Mouse (Mus musculus) layer of hippocampus, adult 8-10 months (tissue): ENCODE results near the gene Ptbp1. TPM values are rescaled to one million over a fixed set of nuclear protein-coding genes. Genes with fewer than 3 reads are reported as not detected.

Experiments used
- DNase-seq, 2 experiments: peaks; one replicate each; pipeline ENCODE4 v3.0.0; 2022; ENCODE audit warnings: low spot score in 2 of 2
- total RNA-seq, 4 experiments: library from RNA; stranded (reverse); gene quantifications; 2 replicates each; pipeline ENCODE4 v1.2.4; 2022

The Ptbp1 gene
- total RNA-seq, 4 experiments from 2014 or later, result 67.7 to 76.4 (median 73.7) TPM

- DNase-seq, result no peak
Measured at GRCm38 (mm10) chr10:79832786-79833181, 21.4 kb upstream of the Ptbp1 start.

- DNase-seq, result peak in 1 of 2 experiments; percentile 70
Measured at GRCm38 (mm10) chr10:79834769-79835398, 19.3 kb upstream of the Ptbp1 start.

- no peak for DNase-seq
Measured at GRCm38 (mm10) chr10:79836918-79837317, 17.3 kb upstream of the Ptbp1 start.

- no peak for DNase-seq
Measured at GRCm38 (mm10) chr10:79838151-79838550, 16.1 kb upstream of the Ptbp1 start.

- DNase-seq, result no peak
Measured at GRCm38 (mm10) chr10:79840091-79840490, 14.1 kb upstream of the Ptbp1 start.

GRCm38 (mm10) chr10:79840644-79841551 is 13.3 kb upstream of the Ptbp1 start:
- peak; percentile 69 to 76 for DNase-seq

GRCm38 (mm10) chr10:79842322-79842721 is 11.9 kb upstream of the Ptbp1 start:
- no peak for DNase-seq

GRCm38 (mm10) chr10:79843476-79843875 is 10.8 kb upstream of the Ptbp1 start:
- DNase-seq, result no peak

DNA sequence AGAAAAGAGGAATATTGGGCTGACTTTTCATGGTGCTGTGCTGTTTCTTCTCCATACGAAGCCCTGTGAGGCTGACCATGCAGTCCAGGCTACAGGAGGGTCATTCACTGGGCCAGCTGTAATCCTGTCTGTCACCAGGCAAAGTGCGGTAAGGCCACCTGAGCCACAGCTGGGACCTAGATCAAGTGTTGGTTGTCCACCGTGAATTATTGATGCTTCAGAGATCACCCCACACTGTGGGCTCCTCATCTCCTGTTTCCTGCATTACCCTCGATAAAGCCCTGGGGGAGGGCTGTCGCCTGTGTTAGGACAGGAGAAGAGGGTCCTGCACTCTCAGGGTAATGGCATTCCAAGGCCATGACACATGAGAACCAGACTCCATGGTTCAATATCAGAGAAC is 7.7 kb upstream of the Ptbp1 start:
- no peak for DNase-seq

- DNase-seq, result no peak
Measured at GRCm38 (mm10) chr10:79849941-79850628, 4.1 kb upstream of the Ptbp1 start.

DNA sequence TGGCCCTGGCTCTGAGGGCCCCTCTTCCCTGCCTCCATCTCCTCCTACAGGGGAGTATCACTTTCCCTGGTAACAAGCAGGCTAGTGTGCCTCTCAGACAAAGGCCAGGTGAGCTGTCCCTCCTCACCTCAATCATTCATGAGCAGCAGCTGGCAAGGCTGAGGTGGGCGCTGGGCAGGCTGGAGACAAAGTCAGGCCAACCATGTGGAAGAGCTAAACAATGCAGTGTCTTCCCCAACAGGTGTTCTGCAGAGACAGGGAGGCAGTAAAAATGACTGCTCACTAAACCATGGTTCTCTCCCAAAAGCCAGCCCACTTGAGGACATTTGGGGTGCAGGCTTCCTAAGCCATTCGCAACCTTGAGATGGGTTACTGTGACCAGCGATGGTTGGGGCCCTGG is 2.6 kb upstream of the Ptbp1 start:
- DNase-seq, result no peak

DNA sequence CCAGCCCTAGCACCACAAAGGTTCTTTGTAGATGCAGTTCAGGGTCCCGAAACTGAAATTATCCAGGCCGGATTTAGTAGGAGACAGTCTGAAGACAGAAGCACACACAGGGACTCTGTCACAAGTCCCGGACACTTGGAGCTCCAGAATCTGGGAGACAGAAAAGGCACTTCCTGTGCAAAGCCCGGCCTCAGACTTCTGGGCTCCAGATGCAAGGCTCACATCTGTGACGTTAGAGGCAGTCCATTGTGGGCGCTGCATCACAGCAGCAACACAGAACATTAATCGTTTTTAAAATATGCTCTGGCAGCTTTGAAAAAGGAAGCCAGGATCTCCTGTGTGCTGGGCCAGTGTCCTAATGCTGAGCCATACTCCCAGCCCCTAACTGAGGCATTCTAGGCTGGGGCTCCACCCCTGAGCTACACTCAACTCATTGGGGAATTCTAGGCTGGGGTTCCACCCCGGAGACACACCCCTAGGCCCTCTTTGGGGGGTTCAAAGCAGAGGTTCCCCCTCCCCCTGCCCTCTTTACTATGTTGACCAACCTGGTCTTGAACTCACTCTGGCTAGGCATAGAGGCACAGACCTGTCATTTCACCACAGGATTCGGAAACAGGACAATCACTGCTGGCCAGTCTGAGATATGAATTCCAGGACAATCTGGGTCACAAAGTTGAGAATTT is 2.0 kb upstream of the Ptbp1 start:
- DNase-seq, result no peak

DNA sequence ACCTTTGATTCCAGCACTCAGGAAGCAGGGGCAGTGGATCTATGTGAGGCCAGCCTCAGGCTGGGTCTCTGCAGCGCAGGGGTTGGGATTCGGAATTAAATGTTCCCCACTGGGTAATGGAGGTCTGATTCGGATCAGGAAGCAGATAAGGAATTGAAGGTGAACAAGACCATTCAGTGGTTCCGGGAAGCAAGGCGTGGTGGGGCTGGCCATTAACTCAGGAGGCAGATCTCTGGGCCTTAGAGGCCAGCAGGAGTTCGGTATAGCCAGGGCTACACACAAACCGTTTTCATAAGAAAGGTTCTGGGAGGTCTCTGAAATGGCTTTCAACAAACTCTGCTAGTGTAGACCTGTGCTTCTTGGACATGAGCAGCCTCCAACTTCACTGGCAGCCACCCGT is 1.4 kb upstream of the Ptbp1 start:
- no peak for DNase-seq

DNA sequence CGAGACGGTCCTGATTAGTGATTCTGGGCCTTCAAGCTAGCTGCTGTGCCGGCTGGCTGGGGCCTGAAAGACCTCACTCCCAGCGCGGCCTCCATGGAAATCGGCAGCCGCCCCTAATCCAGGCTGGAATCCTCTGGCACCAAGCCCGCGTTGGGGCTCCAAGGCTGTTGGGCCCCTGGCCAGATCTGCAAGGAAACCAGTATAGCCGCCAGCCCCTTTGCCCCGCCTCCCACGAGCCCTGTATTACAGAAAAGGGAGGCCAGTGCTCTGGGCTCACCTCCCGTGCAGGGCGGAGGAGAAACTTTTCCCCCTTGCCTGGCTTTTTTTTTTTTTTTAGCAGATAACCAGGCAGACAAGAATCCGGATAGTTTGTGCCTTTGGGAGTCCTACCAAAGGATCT is 835 bp upstream of the Ptbp1 start:
- DNase-seq, result peak; percentile 85

DNA sequence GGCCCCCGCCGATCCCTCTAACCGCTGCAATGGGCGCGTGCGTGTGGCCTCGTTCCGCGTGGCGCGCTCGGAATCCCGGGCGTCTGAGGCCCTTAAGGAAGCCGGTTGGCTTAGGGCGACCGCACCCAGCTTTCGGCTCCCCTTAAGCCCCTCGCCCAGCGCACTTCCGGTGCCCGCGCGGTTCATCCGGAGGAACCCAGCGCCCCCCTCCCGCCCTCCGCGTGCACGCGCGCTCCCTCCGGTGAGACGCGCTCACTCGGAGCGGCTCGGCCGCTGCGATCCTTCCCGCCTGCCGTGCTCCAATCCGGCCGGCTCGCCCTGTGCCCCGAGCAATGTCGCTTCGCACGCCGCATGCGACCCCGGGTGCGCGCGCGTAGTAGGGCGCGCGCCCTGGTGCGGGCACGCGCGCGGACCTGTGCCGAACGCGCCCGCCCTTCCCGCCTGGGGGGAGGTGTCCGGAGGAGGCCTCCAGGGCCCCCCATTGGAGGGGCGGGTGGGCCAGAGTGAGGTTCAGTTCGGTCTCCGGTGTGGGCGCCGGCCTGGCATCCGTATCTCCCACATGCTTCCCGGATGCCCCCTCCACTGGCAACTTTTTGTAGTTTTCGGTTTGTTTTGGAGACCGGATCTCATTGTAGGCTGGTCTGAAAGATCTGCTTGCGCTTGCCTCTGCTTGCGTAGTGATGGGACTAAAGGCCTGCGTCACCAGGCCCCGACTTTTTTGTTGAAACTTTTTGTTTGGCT is 744 bp downstream of the Ptbp1 start:
- no peak for DNase-seq

GRCm38 (mm10) chr10:79855558-79856184 is 1.4 kb downstream of the Ptbp1 start:
- DNase-seq, result no peak

- DNase-seq, result no peak
Measured at GRCm38 (mm10) chr10:79856280-79856679, 2.1 kb downstream of the Ptbp1 start.

DNA sequence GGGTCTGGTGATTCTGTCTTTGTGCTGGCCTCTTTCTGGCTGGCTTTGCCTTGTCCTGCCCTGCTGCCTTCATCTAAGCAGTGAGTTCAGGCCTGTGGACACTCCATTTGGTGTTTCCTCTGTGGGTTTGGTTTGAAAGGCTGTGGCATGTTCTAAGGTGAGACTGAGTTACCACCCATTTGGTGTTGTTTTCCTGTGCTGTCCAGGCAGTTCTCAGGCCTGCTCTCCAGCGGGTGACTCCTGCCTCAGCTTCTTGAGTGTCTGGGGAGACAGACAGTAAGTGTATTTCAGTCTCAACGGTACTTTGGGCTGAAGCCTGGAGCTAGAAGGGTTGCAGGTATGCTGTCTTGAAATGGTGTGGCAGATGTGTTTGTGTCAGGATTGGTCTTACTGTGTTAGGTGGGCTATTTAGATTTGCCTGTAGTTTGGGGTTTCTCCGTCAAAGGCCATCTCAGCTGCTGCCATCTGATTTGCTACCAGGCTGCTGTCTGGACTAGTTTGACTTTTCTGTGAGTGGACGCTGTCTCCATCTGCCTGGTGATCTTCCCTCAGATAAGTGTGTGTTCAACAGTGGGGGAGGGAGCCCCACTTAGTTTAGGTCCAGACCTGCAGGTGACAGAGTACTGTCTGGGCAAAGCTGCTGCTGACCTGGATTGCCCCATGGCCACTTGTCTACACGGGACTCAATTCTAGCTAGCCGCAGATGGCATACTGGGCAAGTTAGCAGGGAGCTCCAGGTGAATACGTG is 2.7 kb downstream of the Ptbp1 start:
- DNase-seq, result no peak

GRCm38 (mm10) chr10:79857452-79857811 is 3.2 kb downstream of the Ptbp1 start:
- DNase-seq, result no peak

GRCm38 (mm10) chr10:79857894-79858293 is 3.7 kb downstream of the Ptbp1 start:
- no peak for DNase-seq
